Mouse (Mus musculus) cerebellum, adult 2 months (tissue): ENCODE measurements around the gene Gdpd5.

ENCODE experiments used
- CTCF ChIP-seq: fragments of 200-500 bp; IDR thresholded peaks from 2 replicates; pipeline ENCODE4 v1.5.1; 2011; ENCODE audit warnings: low read depth, mild to moderate bottlenecking, control low read depth, low read length, moderate library complexity, borderline replicate concordance; ENCODE audit not compliant: insufficient read depth
- POLR2A ChIP-seq: fragments of 200-500 bp; IDR thresholded peaks from 2 replicates; pipeline ENCODE4 v1.6.1; 2011; ENCODE audit warnings: low read length, control low read depth, borderline replicate concordance; ENCODE audit not compliant: insufficient read depth

DNA sequence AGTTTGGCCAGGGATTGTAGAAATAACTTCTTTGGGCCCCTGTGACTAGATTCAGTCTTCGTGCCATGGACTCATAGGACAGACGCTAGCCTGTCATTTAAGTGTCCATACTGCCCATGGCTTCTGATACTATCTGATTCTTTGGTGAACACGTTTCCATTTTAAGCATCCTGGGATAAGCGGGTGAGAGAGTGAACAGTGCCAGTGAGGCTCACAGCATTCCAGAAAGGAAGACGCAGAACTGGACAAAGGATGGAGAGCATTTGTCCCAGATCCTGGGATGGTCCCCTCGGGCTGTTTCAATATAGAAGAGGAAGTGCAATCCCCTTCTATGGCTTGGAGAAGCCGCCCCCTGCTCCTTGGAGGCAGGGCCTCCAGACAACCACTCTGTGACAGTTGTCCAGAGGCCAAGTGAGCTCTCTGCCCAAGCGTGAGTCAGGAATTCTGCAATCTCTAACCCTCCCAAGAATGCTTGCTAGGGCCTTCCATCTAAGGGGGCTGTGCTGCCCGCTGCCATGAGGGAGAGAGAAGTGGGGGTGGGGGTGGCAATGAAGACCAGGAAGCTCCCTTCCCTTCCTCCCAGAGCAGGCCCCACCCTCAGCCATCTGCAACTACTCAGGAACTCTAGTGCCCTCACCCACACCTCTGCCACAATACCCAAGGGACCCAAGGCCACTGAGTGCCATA, 24.8 kb upstream of the Gdpd5 start:
- TF ChIP-seq CTCF (no peak), POLR2A (no peak)
